Mouse (Mus musculus): ENCODE results near the gene Tns1. TPM values are rescaled to one million over a fixed set of nuclear protein-coding genes. Genes with fewer than 3 reads are reported as not detected.

Tns1 gene
- polyA plus RNA-seq, 1 experiment from 2014 or later = 9.3 TPM

- no peak overlapping the region for H3K4me2 ChIP-seq
- H3K4me1 ChIP-seq (ENCODE audit: control insufficient read depth, insufficient read depth, low read length) = peaks cover 5% of the 10 kb centered on the region; the same call in 1 of the 2 replicates
- H3K4me3 ChIP-seq (ENCODE audit: low read depth, low read length) = no peak overlapping the region
- H3K9ac ChIP-seq (ENCODE audit: low read length) = peak overlapping the region; percentile 42
- no peaks in the 10 kb centered on the region for H3K36me3 ChIP-seq (ENCODE audit: control insufficient read depth, insufficient read depth, low read length)
- peak overlapping the region; percentile 30; the same call in 1 of the 2 replicates for H3K27ac ChIP-seq (ENCODE audit: low read depth, low read length)
- no peaks in the 10 kb centered on the region for H3K27me3 ChIP-seq (ENCODE audit: control insufficient read depth, insufficient read depth, low read length)
- WGBS = 18% methylated on average over 15 of the region's 15 CpGs
- DNase-seq (ENCODE audit: low spot score, missing footprints) (peak; percentile 98), ATAC-seq (ENCODE audit: low FRiP score) (peak; percentile 95)
- H3K9me3 ChIP-seq (ENCODE audit: control insufficient read depth, low read length) = no peaks in the 10 kb centered on the region
These were observed 261.8 kb downstream of the Tns1 start for GRCm38 (mm10) chr1:73862323-73863073.

- ATAC-seq (ENCODE audit: low FRiP score) (no peak), DNase-seq (ENCODE audit: low spot score, missing footprints) (no peak)
- no peak overlapping the region for H3K9ac ChIP-seq (ENCODE audit: low read length)
- no peaks in the 10 kb centered on the region for H3K27me3 ChIP-seq (ENCODE audit: control insufficient read depth, insufficient read depth, low read length)
- no peaks in the 10 kb centered on the region for H3K36me3 ChIP-seq (ENCODE audit: control insufficient read depth, insufficient read depth, low read length)
- H3K9me3 ChIP-seq (ENCODE audit: control insufficient read depth, low read length) = no peaks in the 10 kb centered on the region
- H3K4me2 ChIP-seq = no peak overlapping the region
- no peak overlapping the region for H3K27ac ChIP-seq (ENCODE audit: low read depth, low read length)
- no peak overlapping the region for H3K4me3 ChIP-seq (ENCODE audit: low read depth, low read length)
- WGBS = 73% methylated on average over 3 of the region's 3 CpGs
- H3K4me1 ChIP-seq (ENCODE audit: control insufficient read depth, insufficient read depth, low read length) = peaks cover 5% of the 10 kb centered on the region; the same call in 1 of the 2 replicates
These were observed 263.8 kb downstream of the Tns1 start for GRCm38 (mm10) chr1:73860421-73860820.

Other genes with a start within 250 kb of the Tns1 start
- 0.22 and 0.25 TPM in 2 replicates for gene Rufy4, start 1.1 kb upstream of the Tns1 start, polyA plus RNA-seq (2014; fragmentation: Nextera tagmentation; extraction: Ambion mirVana)
- 0.07 and 0.15 TPM in 2 replicates for gene Cxcr2, start 29.5 kb upstream of the Tns1 start, polyA plus RNA-seq (2014; fragmentation: Nextera tagmentation; extraction: Ambion mirVana)
- not detected in 2 replicates for gene Cxcr1, start 70.2 kb upstream of the Tns1 start, polyA plus RNA-seq (2014; fragmentation: Nextera tagmentation; extraction: Ambion mirVana)
- 316 and 328 TPM in 2 replicates for gene Arpc2, start 111.6 kb upstream of the Tns1 start, polyA plus RNA-seq (2014; fragmentation: Nextera tagmentation; extraction: Ambion mirVana)
- gene Gpbar1, start 154.1 kb upstream of the Tns1 start, polyA plus RNA-seq (2014; fragmentation: Nextera tagmentation; extraction: Ambion mirVana) = 0.15 TPM in 1 of 2 replicates, not detected in the other
- 175 and 186 TPM in 2 replicates for gene Aamp, start 160.3 kb upstream of the Tns1 start, polyA plus RNA-seq (2014; fragmentation: Nextera tagmentation; extraction: Ambion mirVana)
- 83.9 and 84.6 TPM in 2 replicates for gene Pnkd, start 160.5 kb upstream of the Tns1 start, polyA plus RNA-seq (2014; fragmentation: Nextera tagmentation; extraction: Ambion mirVana)
- gene Tmbim1, start 181.2 kb upstream of the Tns1 start, polyA plus RNA-seq (2014; fragmentation: Nextera tagmentation; extraction: Ambion mirVana) = 6.4 and 7.0 TPM in 2 replicates
- 0.05 and 0.22 TPM in 2 replicates for gene Catip, start 237.7 kb upstream of the Tns1 start, polyA plus RNA-seq (2014; fragmentation: Nextera tagmentation; extraction: Ambion mirVana)

All from midbrain, embryonic 11.5 days (tissue).